Mouse (Mus musculus) spleen, postnatal 36 days (tissue): ENCODE measurements around the gene Atp5c1.
A peak's percentile ranks its signal among the peaks of the same experiment; 100 is the strongest.

Source experiments
- DNase-seq, 2 experiments: peaks; one replicate each; pipeline ENCODE4 v3.0.0; 2022; ENCODE audit warnings: low spot score in 2 of 2, mixed read lengths in 1 of 2

Gene Atp5c1

GRCm38 (mm10) chr2:10050878-10051277, 29.4 kb downstream of the Atp5c1 start:
- no peak for DNase-seq

DNA sequence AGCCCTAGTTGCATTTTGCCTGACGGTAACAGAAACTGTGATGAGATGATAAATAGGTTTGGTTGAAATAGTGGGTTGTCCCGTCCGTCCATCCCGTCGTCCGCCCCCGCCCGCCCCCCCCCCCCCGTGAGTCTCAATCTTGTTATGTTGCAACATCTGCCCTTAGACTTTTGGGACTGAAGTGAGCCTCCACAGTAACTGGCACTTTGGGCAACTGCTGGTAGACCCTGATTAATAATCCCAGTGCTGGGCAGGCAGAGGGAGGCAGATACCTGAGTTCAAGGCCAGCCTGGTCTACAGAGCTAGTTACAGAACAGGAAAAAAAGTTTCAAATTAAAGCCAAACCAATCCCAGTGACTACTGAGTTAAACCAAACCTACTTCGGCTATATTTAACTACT, 30.9 kb downstream of the Atp5c1 start:
- DNase-seq: no peak

DNA sequence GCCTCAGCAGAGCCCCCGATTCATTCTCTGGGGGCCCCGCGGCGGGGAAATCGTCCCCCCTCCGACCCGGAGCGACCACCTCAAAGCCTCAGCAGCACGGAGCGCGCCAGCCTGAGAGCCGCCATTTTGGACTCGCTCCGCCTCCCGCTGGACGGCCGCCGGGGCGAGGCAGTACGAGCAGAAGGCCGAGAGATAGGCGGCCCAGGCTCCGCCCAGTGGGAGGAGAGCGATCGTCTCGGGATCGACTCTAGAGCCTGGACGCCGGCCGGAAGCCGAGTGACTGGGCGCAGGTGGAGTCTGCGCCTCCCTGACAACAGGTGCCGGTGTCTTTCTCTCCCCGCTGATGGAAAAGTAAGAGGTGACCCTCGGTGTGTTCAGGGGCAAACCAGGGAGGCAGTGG, 31.8 kb downstream of the Atp5c1 start, which contains the start of gene Taf3:
TSS of gene Taf3 (minus strand) at position 136 of the 400 bp plus-strand sequence.
- DNase-seq: peak; percentile 92 to 93

DNA sequence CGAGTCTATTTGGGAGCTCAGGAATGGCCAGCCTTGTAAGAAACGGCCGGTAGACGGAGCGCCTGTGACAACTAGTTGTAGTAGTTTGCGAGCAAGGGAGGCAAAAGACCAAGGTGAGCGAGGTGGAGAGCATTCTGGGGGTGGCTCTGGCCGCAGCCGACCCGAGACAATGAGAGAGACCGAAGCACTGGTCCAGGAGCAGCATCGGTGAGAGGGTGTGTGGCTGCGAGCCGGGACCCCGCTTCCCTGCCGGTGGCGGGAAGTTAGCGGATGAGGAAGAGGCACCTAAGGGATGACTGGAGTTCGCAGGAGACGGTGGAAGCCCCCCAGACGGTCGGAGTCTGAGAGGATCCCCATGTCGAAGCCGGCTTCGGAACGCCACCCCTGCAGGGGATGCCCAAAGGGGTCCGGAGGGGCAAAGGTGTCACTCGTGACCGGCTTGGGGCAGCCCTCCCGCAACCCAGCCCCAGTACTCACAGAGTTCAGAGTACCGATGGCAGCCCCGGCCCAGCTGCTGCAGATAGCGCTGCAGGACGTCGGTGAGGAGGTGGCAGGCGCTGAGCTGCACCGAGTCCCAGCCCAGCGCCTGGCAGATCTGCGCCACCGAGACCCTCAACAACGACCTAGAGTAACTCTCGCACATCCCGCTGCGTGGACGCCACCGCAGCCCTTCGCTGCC, 32.4 kb downstream of the Atp5c1 start:
- DNase-seq: peak; percentile 3 to 13

DNA sequence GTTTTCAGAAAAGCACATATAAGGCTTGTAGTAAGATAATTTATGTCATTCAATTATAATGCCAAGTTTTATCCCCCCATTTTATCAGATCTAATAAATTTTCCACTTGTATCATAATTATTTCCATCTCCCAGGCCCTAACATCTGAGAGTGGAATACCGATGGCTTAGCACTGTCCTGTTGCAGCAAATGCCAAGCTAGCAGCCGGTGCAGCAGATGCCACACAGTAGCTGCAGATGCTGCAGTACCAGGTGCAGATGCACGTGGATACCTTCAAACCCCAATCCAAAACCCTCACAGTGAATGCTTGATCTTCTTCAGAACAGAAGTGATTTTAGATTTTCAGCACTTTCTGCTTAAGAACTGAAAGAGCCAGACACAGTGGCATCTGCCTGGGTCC, 45.3 kb downstream of the Atp5c1 start:
- no peak for DNase-seq

DNA sequence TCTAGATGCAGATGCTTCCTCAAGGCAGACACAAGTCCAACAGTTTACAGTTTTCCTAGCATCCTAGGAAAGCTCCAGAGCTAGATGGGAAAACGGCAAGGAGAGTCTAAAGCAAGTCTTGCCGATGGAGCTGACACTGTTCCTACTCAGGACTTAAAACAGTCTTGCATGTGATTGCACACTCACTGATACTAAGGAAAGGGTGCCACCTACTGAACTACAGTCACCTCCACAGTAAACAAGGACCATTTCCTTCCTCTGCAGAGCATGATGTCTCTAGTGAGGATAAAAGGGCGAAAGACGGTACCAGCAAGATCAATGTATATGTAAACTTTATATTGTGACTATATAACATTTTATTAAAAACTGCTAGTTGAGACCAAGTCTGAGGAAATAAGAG, 46.6 kb downstream of the Atp5c1 start:
- DNase-seq: no peak

DNA sequence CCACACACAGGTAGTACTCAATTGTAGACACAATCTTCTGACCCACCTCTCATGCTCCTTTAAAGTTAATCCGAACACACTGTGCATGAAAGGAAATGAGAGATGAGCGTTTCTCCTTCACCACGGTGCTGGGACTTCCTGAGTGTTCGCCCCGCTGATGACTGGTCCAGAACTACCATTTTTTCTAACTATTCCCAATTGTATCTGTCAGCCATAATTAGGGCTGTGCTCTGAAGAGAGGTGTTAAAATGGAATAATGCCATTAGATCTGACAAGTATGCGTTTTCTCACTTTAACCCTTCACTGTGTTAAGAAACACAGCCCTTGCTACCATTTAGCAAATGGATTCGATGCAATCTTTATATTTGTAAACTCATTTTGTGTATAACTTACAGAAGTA, 50.6 kb downstream of the Atp5c1 start:
- DNase-seq: no peak

DNA sequence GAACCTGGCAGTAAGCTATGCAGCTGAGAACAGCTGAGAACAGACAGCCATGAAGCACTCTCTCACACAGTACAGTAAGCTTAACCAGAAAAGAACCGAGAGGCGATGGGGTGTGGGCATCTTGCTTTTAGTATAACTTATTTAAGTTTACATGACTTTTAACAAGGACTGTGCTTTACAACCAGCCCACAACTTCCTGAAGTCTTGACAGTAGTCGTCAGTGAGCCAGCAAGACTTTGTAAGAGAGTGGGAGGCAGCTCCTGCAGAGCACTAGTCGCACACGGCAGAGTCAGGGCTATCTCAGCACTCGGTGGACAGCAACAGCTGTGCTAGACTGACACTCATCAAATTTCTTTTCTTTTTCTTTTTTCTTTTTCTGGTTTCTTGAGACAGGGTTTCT, 56.0 kb downstream of the Atp5c1 start:
- DNase-seq: no peak

- DNase-seq: no peak
Observed at GRCm38 (mm10) chr2:10021296-10021695, 59.0 kb downstream of the Atp5c1 start.

GRCm38 (mm10) chr2:10014951-10015635, 65.2 kb downstream of the Atp5c1 start:
- DNase-seq: no peak

DNA sequence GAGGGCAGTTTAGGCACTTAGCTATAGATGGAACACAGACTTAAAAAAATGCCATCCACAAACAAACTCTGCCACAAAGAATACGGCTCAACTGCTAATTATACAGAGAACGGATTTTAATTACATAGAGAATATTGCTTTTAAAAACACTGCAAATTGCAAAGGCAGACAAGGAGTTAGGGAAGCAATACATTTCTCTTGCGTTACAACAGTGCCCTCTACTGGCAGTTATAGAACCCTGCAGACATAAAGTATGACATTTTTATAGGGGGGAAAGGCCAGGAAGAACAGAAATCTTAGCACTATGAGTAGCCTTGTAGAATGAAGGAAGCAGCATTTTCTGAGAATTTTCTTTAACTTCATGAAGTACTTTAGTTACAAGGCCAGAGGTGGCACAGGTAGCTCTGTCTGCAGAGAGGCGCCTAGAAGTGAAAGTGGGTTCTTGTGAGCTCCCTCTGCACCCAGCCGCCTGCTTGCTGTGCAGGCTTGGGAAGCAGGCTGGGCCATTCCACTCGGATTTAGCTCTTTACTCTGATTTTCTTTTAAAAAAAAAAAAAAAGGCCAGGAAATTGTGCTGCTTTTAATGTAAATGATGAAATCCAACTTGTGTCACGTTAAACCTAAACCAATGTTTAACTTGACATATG, 69.9 kb downstream of the Atp5c1 start:
- DNase-seq: peak in 1 of 2 experiments; percentile 10

DNA sequence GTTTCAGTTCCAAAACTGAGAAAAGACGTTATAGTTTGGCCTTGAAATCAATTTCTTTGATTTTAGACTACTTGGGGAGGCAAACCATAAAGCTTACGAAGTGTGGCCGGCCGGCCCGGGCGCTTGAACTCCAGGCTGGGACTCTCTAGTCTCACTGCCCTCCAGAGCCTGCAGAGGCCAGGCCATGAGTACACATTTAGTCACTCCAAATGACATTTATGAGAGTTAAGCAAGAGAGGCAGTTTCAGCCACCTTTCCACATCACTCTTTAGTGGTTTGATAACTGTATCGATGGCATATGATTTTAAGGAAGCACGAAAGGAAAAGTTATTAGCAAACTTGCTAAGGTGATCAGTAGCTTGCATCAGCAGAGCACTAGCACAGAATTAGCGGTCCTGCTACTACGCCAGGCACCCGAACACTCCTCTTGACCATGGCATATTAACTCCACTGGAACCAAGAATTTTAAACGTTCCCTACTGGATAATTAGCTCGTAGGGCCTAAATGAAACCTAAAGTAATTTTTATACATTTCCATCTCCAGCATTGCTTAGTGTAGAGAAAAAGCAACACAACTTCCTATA, 70.5 kb downstream of the Atp5c1 start:
- DNase-seq: no peak

- no peak for DNase-seq
Observed at GRCm38 (mm10) chr2:10008593-10008992, 71.7 kb downstream of the Atp5c1 start.
